Mouse (Mus musculus) limb, embryonic 15.5 days (tissue): Measurements from ENCODE around the gene Mtx2. TPM values are rescaled to one million over a fixed set of nuclear protein-coding genes. Genes with fewer than 3 reads are reported as not detected.

Experiments
- ATAC-seq: fragments of 200-750 bp; cut with Nextera tagmentation; 2 replicates; pipeline ENCODE4 v1.8.0; 2017; ENCODE audit warnings: low read depth, moderate TSS enrichment; ENCODE audit not compliant: insufficient number of reproducible peaks, low FRiP score, low TSS enrichment
- H3K27ac ChIP-seq: fragments of 300-500 bp; sonication (generic); 2 replicates; pipeline ENCODE4 v1.5.1; 2015; ENCODE audit warnings: moderate library complexity, mild to moderate bottlenecking, inconsistent platforms
- H3K27me3 ChIP-seq: fragments of 300-500 bp; sonication (generic); 2 replicates; pipeline ENCODE4 v1.6.1; 2015; ENCODE audit warnings: inconsistent platforms
- H3K36me3 ChIP-seq: fragments of 300-500 bp; sonication (generic); 2 replicates; pipeline ENCODE4 v1.6.1; 2015; ENCODE audit warnings: inconsistent platforms
- H3K4me1 ChIP-seq: fragments of 300-500 bp; sonication (generic); 2 replicates; pipeline ENCODE4 v1.6.1; 2015; ENCODE audit warnings: inconsistent platforms
- H3K4me2 ChIP-seq: fragments of 300-500 bp; sonication (generic); 2 replicates; pipeline ENCODE4 v1.6.1; 2015; ENCODE audit warnings: mild to moderate bottlenecking, inconsistent platforms
- H3K4me3 ChIP-seq: fragments of 300-500 bp; sonication (generic); 2 replicates; pipeline ENCODE4 v1.5.1; 2015; ENCODE audit warnings: mild to moderate bottlenecking, inconsistent platforms
- H3K9ac ChIP-seq: fragments of 300-500 bp; sonication (generic); 2 replicates; pipeline ENCODE4 v1.6.1; 2015; ENCODE audit warnings: inconsistent platforms
- H3K9me3 ChIP-seq: fragments of 300-500 bp; sonication (generic); 2 replicates; pipeline ENCODE4 v1.6.1; 2016; ENCODE audit warnings: inconsistent platforms
- WGBS: fragments of 180-500 bp; shearing (Covaris S2); methylation state at CpG from one replicate; pipeline ENCODE4 v1.1.7; 2015; 5-methylcytosine and 5-hydroxymethylcytosine counted together
- polyA plus RNA-seq: library from polyadenylated mRNA; unstranded; fragments of >200 nt; fragmentation: Nextera tagmentation; extraction: Ambion mirVana; gene quantifications from 2 replicates; pipeline ENCODE4 v1.2.1, GENCODE M21; 2015

Mtx2 gene
- polyA plus RNA-seq, 1 experiment from 2014 or later = 94.6 TPM

DNA sequence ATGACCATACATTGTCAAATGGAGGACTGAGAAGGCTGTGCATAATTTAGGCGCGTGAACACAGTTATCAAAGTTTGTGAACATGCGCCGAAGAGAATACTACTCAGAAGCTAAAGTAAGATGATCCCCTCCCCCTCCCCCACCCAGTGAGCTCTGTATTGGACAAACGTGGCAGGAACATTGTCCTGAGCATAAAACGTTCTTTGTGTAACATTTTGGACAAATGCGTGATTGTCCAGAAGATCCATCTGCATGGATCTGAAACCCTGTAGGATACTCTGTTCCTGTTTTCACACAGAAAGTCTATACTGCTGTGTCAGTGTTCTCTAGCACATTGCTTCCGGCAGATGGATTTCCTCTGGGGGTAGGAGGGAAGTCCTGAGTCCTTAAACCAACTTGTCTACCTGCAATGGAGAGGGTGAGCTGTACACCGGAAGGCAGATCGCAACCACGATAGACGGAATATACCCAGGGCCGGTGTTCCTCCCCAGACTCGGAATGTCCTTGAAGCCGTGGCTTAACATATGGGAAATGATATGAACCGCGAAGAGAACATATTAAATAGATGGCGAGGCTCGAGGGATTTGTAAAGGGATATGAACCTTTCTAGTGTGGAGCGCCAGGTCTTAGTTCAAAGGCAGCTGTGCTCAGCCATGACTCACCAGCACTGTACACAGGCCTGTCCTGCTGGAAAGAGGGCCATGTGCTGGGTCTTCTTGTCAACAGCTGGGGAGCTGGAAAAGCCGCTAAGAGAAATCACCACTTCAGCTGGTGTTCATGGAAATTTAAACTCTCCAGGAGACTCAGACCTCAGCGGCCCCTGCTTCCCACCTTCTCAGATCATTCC is 100.6 kb downstream of the Mtx2 start:
- H3K9me3 ChIP-seq = no peaks in the 10 kb centered on the region
- H3K36me3 ChIP-seq = no peaks in the 10 kb centered on the region
- no peak overlapping the region for H3K27ac ChIP-seq
- H3K4me3 ChIP-seq = no peak overlapping the region
- no peak overlapping the region for H3K4me2 ChIP-seq
- peaks cover 3% of the 10 kb centered on the region; the same call in 1 of the 2 replicates for H3K4me1 ChIP-seq
- WGBS = 52% methylated on average over 22 of the region's 22 CpGs
- peaks cover 19% of the 10 kb centered on the region for H3K27me3 ChIP-seq
- ATAC-seq = peak; percentile 80; the same call in 1 of the 2 replicates
- H3K9ac ChIP-seq = no peak overlapping the region

Other genes starting within 250 kb of the Mtx2 start
- 31.5 and 31.9 TPM in 2 replicates for gene Lnpk, start 246.4 kb upstream of the Mtx2 start, polyA plus RNA-seq
- gene Evx2, start 166.2 kb upstream of the Mtx2 start, polyA plus RNA-seq = 0.96 and 1.4 TPM in 2 replicates
- 20.8 and 32.3 TPM in 2 replicates for gene Hoxd13, start 157.5 kb upstream of the Mtx2 start, polyA plus RNA-seq
- gene Hoxd12, start 150.8 kb upstream of the Mtx2 start, polyA plus RNA-seq = 27.0 and 30.6 TPM in 2 replicates
- gene Hoxd11, start 146.2 kb upstream of the Mtx2 start, polyA plus RNA-seq = 7.1 and 10.3 TPM in 2 replicates
- gene Hoxd10, start 133.9 kb upstream of the Mtx2 start, polyA plus RNA-seq = 12.4 and 14.5 TPM in 2 replicates
- gene Hoxd9, start 128.1 kb upstream of the Mtx2 start, polyA plus RNA-seq = 7.1 TPM in 2 replicates
- 5.9 and 7.3 TPM in 2 replicates for gene Hoxd8, start 121.2 kb upstream of the Mtx2 start, polyA plus RNA-seq
- 0.55 and 0.65 TPM in 2 replicates for gene Hoxd3, start 113.9 kb upstream of the Mtx2 start, polyA plus RNA-seq
- gene Hoxd4, start 113.9 kb upstream of the Mtx2 start, polyA plus RNA-seq = 0.29 and 0.66 TPM in 2 replicates
- gene Gm28230, start 99.1 kb upstream of the Mtx2 start, polyA plus RNA-seq = 0.08 and 0.11 TPM in 2 replicates
- gene Hoxd1, start 62.8 kb upstream of the Mtx2 start, polyA plus RNA-seq = 0.26 and 0.42 TPM in 2 replicates